In the genomic region with DNA sequence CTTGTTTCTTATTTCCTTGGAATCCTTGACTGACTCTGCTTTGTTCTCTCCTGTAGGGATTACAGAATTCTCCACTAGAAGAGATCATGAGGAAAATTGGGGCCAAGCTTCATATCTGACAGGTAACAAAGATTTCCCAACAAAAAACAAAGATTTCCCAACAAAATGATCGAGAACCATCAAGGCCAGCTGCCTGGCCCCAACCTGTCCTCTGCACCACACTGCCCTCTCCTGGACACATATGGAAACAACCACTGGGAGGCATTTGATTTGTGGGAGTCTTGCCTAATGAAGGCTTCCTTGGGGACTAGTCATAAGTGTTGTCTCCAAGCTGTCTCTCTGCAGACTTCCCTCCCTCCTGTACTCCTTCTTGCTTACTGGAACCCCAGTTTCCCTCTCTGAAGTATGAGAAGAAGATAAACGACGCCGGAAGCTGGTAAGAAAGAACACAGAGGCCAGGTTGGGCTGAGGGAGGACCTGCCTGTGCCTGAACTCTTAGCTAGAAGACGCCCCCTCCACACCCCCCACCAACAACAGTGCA, we compare ENCODE assay signal across 9 mouse cellular contexts. TPM values are rescaled to one million over a fixed set of nuclear protein-coding genes. Genes with fewer than 3 reads are reported as not detected.
DNase-seq lines count a peak whose midpoint lies in the region; ATAC-seq and TF ChIP-seq lines count a peak whose summit lies in the region.
"Had no signal": no experiment of that assay in that cellular context is flagged by ENCODE, and none has a peak within 500 bp of the region (broad histone marks: within the 10 kb centered on the region; RNA-seq: fewer than 3 reads in every experiment).

No protein-coding gene starts in this region.

- WGBS in limb, embryonic 10.5 days, result 49% methylated on average over 5 of the region's 5 CpGs

- peaks cover 11% of the 10 kb centered on the region for H3K27me3 ChIP-seq in G1E (ENCODE audit: insufficient read depth, low read length)
- H3K27me3 ChIP-seq in limb, embryonic 10.5 days (ENCODE audit: low read depth, poor library complexity, severe bottlenecking), result no peaks in the 10 kb centered on the region

- peaks cover 29% of the 10 kb centered on the region for H3K4me1 ChIP-seq in G1E (ENCODE audit: insufficient read depth, low read depth, low read length)
- H3K4me1 ChIP-seq in limb, embryonic 10.5 days, result peaks cover 6% of the 10 kb centered on the region; the same call in 1 of the 2 replicates

- peak; percentile 39 to 75 for DNase-seq in layer of hippocampus, adult 18-20 months (ENCODE audit: low spot score in 2 of 2)
- no peak for DNase-seq in layer of hippocampus, adult 9-10 months (ENCODE audit: low spot score)
- DNase-seq in G1E (ENCODE audit: low spot score), result peak; percentile 19
- DNase-seq in brain, embryonic 14.5 days (ENCODE audit: low read depth), result peak; percentile 51
- DNase-seq in gastrocnemius, adult 2 months, result peak; percentile 72
- peak; percentile 73 for DNase-seq in limb, embryonic 10.5 days (ENCODE audit: low spot score)
- peak; percentile 81 for DNase-seq in retina, embryonic 14.5 days (ENCODE audit: low spot score)
- peak; percentile 49 to 71 for DNase-seq in urinary bladder, postnatal 4 days (ENCODE audit: low spot score in 2 of 2)

- ATAC-seq in G1E (ENCODE audit: extremely low read depth, insufficient number of reproducible peaks, low FRiP score, poor library complexity, severe bottlenecking), result no peak

- peak; percentile 70 for TF ChIP-seq CTCF in G1E (IDR thresholded peaks at IDR 0.05; ENCODE audit: low read depth, low read length)
- peak; percentile 70; the same call in 1 of the 2 replicates for TF ChIP-seq CTCF in brain, embryonic 14.5 days (IDR thresholded peaks at IDR 0.05; ENCODE audit: borderline replicate concordance, extremely low read depth, insufficient read depth, insufficient read length)
- peak; percentile 89 for TF ChIP-seq CTCF in gastrocnemius, adult 2 months (IDR thresholded peaks at IDR 0.05)

- TF ChIP-seq POLR2A in brain, embryonic 14.5 days (IDR thresholded peaks at IDR 0.05; ENCODE audit: borderline replicate concordance, extremely low read depth, insufficient read depth, insufficient read length, poor library complexity, severe bottlenecking), result no peak

- intact Hi-C loops in gastrocnemius, adult 2 months (cut with DNase I), result loop anchor here (10.0 kb wide), 1 partner anchor 531 kb away; no protein-coding TSS in a partner anchor

- H3K36me3 ChIP-seq in G1E (replicated peaks), result no peaks in the 10 kb centered on the region
- H3K36me3 ChIP-seq in limb, embryonic 10.5 days, result no peaks in the 10 kb centered on the region

- H3K27ac ChIP-seq in gastrocnemius, adult 2 months, result no peak overlapping the region
- H3K27ac ChIP-seq in limb, embryonic 10.5 days, result no peak overlapping the region

- H3K9me3 ChIP-seq in G1E (replicated peaks), result no peaks in the 10 kb centered on the region
- no peaks in the 10 kb centered on the region for H3K9me3 ChIP-seq in limb, embryonic 10.5 days (replicated peaks)
- H3K9me3 ChIP-seq: megakaryocyte, embryonic 14.5 days had no signal

- H3K4me3 ChIP-seq in G1E (ENCODE audit: low read depth, low read length), result no peak overlapping the region
- H3K4me3 ChIP-seq in gastrocnemius, adult 2 months, result no peak overlapping the region
- H3K4me3 ChIP-seq in limb, embryonic 10.5 days, result no peak overlapping the region
- H3K4me3 ChIP-seq: megakaryocyte, embryonic 14.5 days had no signal

RNA-seq across cellular contexts. Expression of a gene that starts 19.8 kb away (rescaled TPM):
- 10 to 100 TPM; 18.7 to 19.9 TPM for total RNA-seq in layer of hippocampus, adult 18-20 months (2021)
- total RNA-seq in G1E (2014; fragmentation: Nextera tagmentation), result 5.3 TPM in 1 of 2 replicates, not detected in the other
- total RNA-seq in G1E (2017), result not detected in 2 replicates
- polyA plus RNA-seq in G1E (2012), result 0.02 TPM in 1 of 2 replicates, not detected in the other
- 41.8 and 61.9 TPM in 2 replicates for polyA plus RNA-seq in brain, embryonic 14.5 days (2012; rRNA removed)
- total RNA-seq in gastrocnemius, adult 2 months (2021), result 10 to 100 TPM in 1 of 2 experiments, 1 to 10 TPM in 1; 7.5 to 10.6 TPM
- 53.6 and 63.3 TPM in 2 replicates for polyA plus RNA-seq in limb, embryonic 10.5 days (2016; fragmentation: Nextera tagmentation; extraction: Ambion mirVana)
